Mouse (Mus musculus): ENCODE measurements at regions not wholly inside any gene's neighbourhood (a gene's known extent, or its start where the extent isn't known, plus 50 kb on each side); places are given as distances from the start of the nearest gene placed in this dataset.

GRCm38 (mm10) chr11:82668026-82668425 is 96.1 kb downstream of the Cct6b start:
- DNase-seq: no peak

- DNase-seq: no peak
Observed at GRCm38 (mm10) chr11:82664076-82664475, 100.0 kb downstream of the Cct6b start.

GRCm38 (mm10) chr11:82662086-82662485 is 102.0 kb downstream of the Cct6b start:
- DNase-seq: no peak

- no peak for DNase-seq
Observed at GRCm38 (mm10) chr11:82651751-82652150, 112.4 kb downstream of the Cct6b start.

- no peak for DNase-seq
Observed at GRCm38 (mm10) chr11:82638513-82638912, 125.6 kb downstream of the Cct6b start.

- no peak for DNase-seq
Observed at GRCm38 (mm10) chr11:82632191-82632590, 131.9 kb downstream of the Cct6b start.

GRCm38 (mm10) chr11:82631387-82631786 is 132.7 kb downstream of the Cct6b start:
- DNase-seq: no peak

GRCm38 (mm10) chr11:82626501-82627111 is 137.5 kb downstream of the Cct6b start:
- DNase-seq: no peak

GRCm38 (mm10) chr11:82621061-82621460 is 143.1 kb downstream of the Cct6b start:
- DNase-seq: peak; percentile 37

- no peak for DNase-seq
Observed at GRCm38 (mm10) chr11:82619418-82619817, 144.7 kb downstream of the Cct6b start.

GRCm38 (mm10) chr11:82618457-82618856 is 145.7 kb downstream of the Cct6b start:
- no peak for DNase-seq

GRCm38 (mm10) chr11:82616856-82617255 is 147.3 kb downstream of the Cct6b start:
- DNase-seq: no peak

- DNase-seq: no peak
Observed at GRCm38 (mm10) chr11:82614356-82614755, 149.8 kb downstream of the Cct6b start.

GRCm38 (mm10) chr11:82613503-82613902 is 150.6 kb downstream of the Cct6b start:
- DNase-seq: peak; percentile 73

GRCm38 (mm10) chr11:82612026-82612425 is 152.1 kb downstream of the Cct6b start:
- DNase-seq: peak; percentile 68

- no peak for DNase-seq
Observed at GRCm38 (mm10) chr11:82608963-82609362, 155.2 kb downstream of the Cct6b start.

GRCm38 (mm10) chr11:82607661-82608060 is 156.5 kb downstream of the Cct6b start:
- no peak for DNase-seq

GRCm38 (mm10) chr11:82604251-82604835 is 159.8 kb downstream of the Cct6b start:
- DNase-seq: peak; percentile 52

- no peak for DNase-seq
Observed at GRCm38 (mm10) chr11:82602818-82603217, 161.3 kb downstream of the Cct6b start.

GRCm38 (mm10) chr11:82602250-82602649 is 161.9 kb downstream of the Cct6b start:
- no peak for DNase-seq

GRCm38 (mm10) chr11:82600151-82600550 is 164.0 kb downstream of the Cct6b start:
- DNase-seq: no peak

- DNase-seq: no peak
Observed at GRCm38 (mm10) chr11:82597757-82598156, 166.4 kb downstream of the Cct6b start.

- no peak for DNase-seq
Observed at GRCm38 (mm10) chr11:82596801-82597200, 167.3 kb downstream of the Cct6b start.

- no peak for DNase-seq
Observed at GRCm38 (mm10) chr11:82589761-82590160, 174.4 kb downstream of the Cct6b start.

GRCm38 (mm10) chr11:82588744-82589143 is 175.4 kb downstream of the Cct6b start:
- no peak for DNase-seq
